Mouse (Mus musculus) mouse trophoblast stem cell (cell line): ENCODE data around the gene Ccdc69.
"Not testable (repeated sequence)": the region's sequence is repeated elsewhere in the genome, so short reads cannot be mapped to it uniquely, and the experiment has no call there.

ENCODE experiments used
- in situ Hi-C, 2 experiments: fragments of 300-500 bp; cut with MseI, MboI; formaldehyde crosslinking; loops; 2 replicates in 1 of 2; 3 replicates in 1 of 2; pipeline ENCODE4 v1.15.1; 2025

The Ccdc69 gene

DNA sequence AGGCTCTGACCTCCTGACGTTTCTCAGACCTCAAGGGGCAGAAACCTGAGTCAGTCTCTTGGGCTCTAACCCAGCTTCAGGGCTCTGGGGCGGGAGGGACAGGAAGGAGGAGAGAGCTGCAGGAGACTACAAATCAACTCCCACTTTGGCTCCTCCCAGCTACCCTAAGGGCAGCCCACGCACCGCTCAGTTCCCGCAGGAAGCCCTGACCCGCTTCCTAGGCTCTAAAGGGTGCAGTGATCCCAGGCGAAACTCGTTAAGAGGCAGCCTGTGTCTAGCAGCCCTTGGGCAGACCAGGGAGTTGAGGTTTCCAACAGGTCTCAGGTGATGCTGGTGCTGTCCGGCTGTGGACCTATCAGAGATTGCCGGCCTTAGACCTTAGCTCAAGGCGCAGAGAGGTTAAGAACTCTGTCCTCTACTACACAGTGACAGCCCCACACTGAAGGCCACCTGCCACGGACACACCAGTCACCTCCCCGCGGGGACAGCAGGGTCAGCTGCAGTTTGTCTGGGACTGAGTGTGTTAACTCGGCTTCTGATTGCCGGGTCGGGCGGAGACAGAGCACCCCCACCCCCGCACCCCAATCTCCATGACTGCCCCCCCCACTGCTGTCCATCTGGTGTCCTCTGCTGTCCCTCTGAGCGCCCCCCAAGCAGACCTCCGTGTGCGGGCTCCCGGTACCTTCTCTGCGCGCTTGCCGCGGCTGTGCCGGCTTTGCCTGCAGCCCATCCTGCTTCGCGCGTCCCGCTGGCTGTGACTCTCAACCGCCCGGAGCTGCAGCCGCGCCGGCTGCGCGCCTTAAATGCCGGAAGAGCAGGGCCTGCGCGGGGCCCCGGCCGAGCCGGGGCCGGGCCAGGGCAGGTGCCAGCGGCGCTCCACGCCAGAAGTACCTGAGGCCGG, at the start of gene Ccdc69:
Gene Ccdc69 (minus strand): TSS at position 801 of the 901 bp plus-strand sequence.
- in situ Hi-C loops, result no loop called here

DNA sequence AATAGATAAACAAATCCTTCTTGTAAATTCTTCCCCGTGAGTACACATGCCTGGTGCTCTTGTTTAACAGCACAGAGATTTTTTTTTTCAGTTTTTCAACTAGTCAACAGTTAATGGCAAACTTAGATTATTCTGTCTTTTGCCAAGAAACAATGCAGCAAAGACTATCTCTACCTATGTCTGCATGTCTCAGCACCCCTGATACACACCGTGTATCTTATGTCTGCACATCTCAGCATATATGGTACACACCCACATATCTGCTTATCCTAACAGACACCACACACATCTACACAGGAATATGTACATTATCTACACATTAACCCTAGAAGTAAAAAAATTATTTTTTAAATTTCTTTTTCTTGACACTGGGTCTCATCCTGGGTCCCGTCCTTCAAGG, 48.7 kb upstream of the Ccdc69 start:
- in situ Hi-C loops, result no loop called here

GRCm38 (mm10) chr11:55121430-55121829, 43.5 kb upstream of the Ccdc69 start:
- in situ Hi-C loops, result no loop called here

DNA sequence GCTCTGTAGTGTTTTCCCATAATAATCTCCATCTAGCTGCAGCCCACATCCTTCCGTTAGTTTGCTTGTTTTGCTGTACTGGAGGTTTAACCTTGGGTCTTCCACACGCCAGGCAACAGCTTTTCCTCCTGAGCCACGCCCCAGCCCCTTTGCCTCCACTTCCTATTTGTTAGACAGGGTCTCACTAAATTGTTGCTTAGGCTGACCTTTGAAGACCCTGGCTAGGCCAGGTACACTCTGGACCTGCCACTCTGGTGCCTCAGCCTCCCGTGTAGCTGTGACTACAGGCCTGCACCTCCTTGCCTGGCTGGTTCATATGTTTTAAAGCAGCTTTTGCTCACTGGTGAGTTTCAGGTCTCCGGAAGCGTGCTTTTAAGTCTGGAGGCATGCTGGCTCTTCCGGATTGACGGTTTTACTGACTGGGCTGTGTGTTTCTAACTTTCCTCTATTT, 42.9 kb upstream of the Ccdc69 start:
- in situ Hi-C loops, result no loop called here

- in situ Hi-C loops, result no loop called here
Measured at GRCm38 (mm10) chr11:55120279-55120678, 42.3 kb upstream of the Ccdc69 start.

GRCm38 (mm10) chr11:55117031-55117430, 39.1 kb upstream of the Ccdc69 start:
- in situ Hi-C loops, result no loop called here

GRCm38 (mm10) chr11:55116004-55116403, 38.1 kb upstream of the Ccdc69 start:
- in situ Hi-C loops, result no loop called here

- in situ Hi-C loops, result no loop called here
Measured at GRCm38 (mm10) chr11:55114291-55114690, 36.4 kb upstream of the Ccdc69 start.

- in situ Hi-C loops, result not testable (repeated sequence)
Measured at GRCm38 (mm10) chr11:55113861-55114250, 35.9 kb upstream of the Ccdc69 start.

GRCm38 (mm10) chr11:55113209-55113860, 35.4 kb upstream of the Ccdc69 start:
- in situ Hi-C loops, result no loop called here

DNA sequence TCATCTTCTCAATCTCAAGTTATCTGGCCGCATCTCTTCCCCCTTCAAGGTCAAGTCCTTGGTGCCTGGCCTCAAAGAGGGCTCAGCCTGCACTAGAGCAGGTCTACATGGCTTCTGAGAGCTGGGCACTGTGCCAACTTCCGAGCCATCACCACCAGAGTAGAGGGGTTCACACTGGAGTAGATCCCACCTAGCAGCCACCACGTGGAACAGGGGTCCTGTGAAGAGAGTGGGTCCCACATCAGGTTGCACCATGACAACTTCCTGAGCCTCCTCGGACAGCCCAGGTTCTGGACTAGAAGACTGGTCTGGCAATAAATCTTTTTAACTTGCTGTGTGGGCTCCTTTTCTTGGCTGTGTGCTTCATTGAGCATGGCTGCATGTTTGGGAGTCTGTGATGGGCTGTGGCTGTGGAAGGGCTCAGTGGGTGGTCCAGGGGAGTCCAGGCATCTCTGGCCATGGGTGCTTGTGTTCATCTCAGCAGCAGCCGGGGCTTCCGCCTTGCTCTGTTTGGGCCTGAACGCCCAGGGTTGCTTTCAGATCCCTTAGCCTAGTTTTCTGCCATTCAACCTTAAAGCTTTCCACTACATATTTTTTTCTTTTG, 32.7 kb upstream of the Ccdc69 start:
- in situ Hi-C loops, result no loop called here

- in situ Hi-C loops, result no loop called here
Measured at GRCm38 (mm10) chr11:55109521-55110300, 31.8 kb upstream of the Ccdc69 start.

- in situ Hi-C loops, result no loop called here
Measured at GRCm38 (mm10) chr11:55106636-55107035, 28.7 kb upstream of the Ccdc69 start.

GRCm38 (mm10) chr11:55105389-55105788, 27.5 kb upstream of the Ccdc69 start:
- in situ Hi-C loops, result no loop called here

GRCm38 (mm10) chr11:55103229-55103628, 25.3 kb upstream of the Ccdc69 start:
- in situ Hi-C loops, result loop anchor here in 1 of 2 experiments (5.0 kb wide), 1 partner anchor 54 kb away; no protein-coding TSS in a partner anchor

DNA sequence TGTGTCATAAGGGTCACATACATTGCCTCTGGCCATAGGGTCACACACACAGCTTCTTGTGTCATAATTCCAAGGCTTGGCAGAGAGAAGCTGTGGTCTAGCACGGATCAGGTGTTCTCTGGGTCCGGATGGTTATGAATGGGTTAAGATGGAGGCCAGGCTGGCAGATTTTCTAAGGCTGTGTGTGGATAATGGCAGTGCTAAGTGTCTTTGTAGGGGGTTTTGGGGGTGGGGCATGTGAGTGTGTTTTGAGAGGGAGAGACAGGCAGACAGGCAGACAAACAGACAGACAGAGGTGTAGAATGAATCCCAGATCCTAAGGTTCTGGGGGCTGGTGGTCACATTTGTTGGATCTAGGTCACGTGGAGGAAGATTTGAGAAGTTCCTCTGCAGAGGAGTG, 24.1 kb upstream of the Ccdc69 start:
- in situ Hi-C loops, result loop anchor here in 1 of 2 experiments (5.0 kb wide), 1 partner anchor 55 kb away; no protein-coding TSS in a partner anchor

DNA sequence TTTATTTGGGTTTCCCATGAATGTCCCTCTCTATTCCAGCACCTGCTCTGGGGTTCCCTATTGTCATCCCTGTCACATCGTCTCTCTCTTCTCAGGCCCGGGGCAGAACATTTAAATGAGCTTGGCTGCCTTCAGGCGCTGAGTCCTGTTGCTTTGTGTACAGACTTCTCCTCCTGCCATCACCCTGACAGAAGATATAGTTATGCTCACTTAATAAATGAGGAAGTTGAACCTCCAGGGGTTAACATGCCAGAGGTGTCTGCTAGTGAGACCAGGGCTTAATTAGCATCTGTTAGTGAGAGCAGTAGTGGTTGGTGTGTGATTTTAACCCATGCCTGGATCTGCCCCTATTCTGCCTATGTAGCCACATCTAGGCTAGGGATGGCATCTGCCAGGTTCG, 21.9 kb upstream of the Ccdc69 start:
- in situ Hi-C loops, result loop anchor here in 1 of 2 experiments (5.0 kb wide), 1 partner anchor 57 kb away; no protein-coding TSS in a partner anchor

- in situ Hi-C loops, result no loop called here
Measured at GRCm38 (mm10) chr11:55099019-55099771, 21.3 kb upstream of the Ccdc69 start.

GRCm38 (mm10) chr11:55098189-55098915, 20.4 kb upstream of the Ccdc69 start:
- in situ Hi-C loops, result no loop called here
